Comparison of ENCODE assay signal across 13 mouse cellular contexts in the genomic region with DNA sequence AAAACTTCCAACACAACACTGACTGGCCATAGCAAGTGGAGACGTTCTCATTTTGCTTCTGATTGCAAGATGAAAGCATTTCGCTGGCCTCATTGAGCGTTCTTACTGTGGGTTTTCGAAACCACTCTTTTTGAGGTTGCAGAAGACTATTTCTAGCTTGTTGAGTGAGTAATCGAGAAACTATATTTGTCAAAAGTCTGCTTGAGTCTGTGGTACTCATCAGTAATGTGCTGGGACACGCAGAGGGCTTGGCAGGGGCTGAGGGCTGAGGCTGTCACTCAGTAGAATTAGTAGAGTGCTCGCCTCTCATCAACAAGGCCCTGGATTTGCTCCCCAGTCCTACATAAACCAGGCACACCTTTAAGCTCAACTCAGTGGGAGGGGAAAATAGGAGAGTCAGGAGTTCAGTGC. TPM values are rescaled to one million over a fixed set of nuclear protein-coding genes. Genes with fewer than 3 reads are reported as not detected.
DNase-seq lines count a peak whose midpoint lies in the region; ATAC-seq and TF ChIP-seq lines count a peak whose summit lies in the region.
"Had no signal": no experiment of that assay in that cellular context is flagged by ENCODE, and none has a peak within 500 bp of the region (broad histone marks: within the 10 kb centered on the region; RNA-seq: fewer than 3 reads in every experiment).

No protein-coding gene starts in this region.

- TF ChIP-seq RAD21 in CH12.LX (IDR thresholded peaks at IDR 0.05; ENCODE audit: low read depth, low read length): no peak

- intact Hi-C loops in left cerebral cortex, postnatal 4 days (cut with DNase I): loop anchor here (5.0 to 10.0 kb wide), 2 partner anchors 84 to 111 kb away; no protein-coding TSS in a partner anchor

- TF ChIP-seq EP300 in CH12.LX (IDR thresholded peaks at IDR 0.05; ENCODE audit: low read length): peak; percentile 86

- no peak for TF ChIP-seq CTCF in CH12.LX (conservative IDR thresholded peaks at IDR 0.05 in 1 of 2, IDR thresholded peaks at IDR 0.05 in 1 of 2; ENCODE audit: low read depth in 2 of 2, low read length in 2 of 2)
- no peak for TF ChIP-seq CTCF in cortical plate, adult 2 months (IDR thresholded peaks at IDR 0.05; ENCODE audit: extremely low read depth, insufficient read depth, low read length)

- H3K4me2 ChIP-seq in CH12.LX (ENCODE audit: insufficient read depth, low read depth, poor library complexity, severe bottlenecking): peak overlapping the region; percentile 95
- no peak overlapping the region for H3K4me2 ChIP-seq in liver, embryonic 16.5 days (ENCODE audit: low read depth, low read length)
- H3K4me2 ChIP-seq in midbrain, embryonic 16.5 days (ENCODE audit: low read length): no peak overlapping the region
- H3K4me2 ChIP-seq: hindbrain, embryonic 13.5 days; neural tube, embryonic 13.5 days had no signal

- dilution Hi-C loops in CH12.LX (cut with MboI; ENCODE audit: extremely low pct_ligation_motif_present, extremely low pct_unique_long_range_greater_than_20kb, low sequenced_read_pairs): no loop called here

- no peaks in the 10 kb centered on the region for H3K27me3 ChIP-seq in CH12.LX (replicated peaks)
- no peaks in the 10 kb centered on the region for H3K27me3 ChIP-seq in liver, embryonic 16.5 days (ENCODE audit: control insufficient read depth, insufficient read depth, low read depth, low read length)
- no peaks in the 10 kb centered on the region for H3K27me3 ChIP-seq in midbrain, embryonic 16.5 days (ENCODE audit: control insufficient read depth, insufficient read depth, low read depth, low read length)
- H3K27me3 ChIP-seq: neural tube, embryonic 13.5 days; Patski had no signal

- in situ Hi-C loops in CH12.LX (cut with MboI; ENCODE audit: low pct_ligation_motif_present, low pct_unique_long_range_greater_than_20kb, low sequenced_read_pairs): no loop called here

- peak overlapping the region; percentile 47 for H3K9ac ChIP-seq in CH12.LX (ENCODE audit: insufficient read depth, low read depth)
- no peak overlapping the region for H3K9ac ChIP-seq in liver, embryonic 16.5 days (ENCODE audit: low read depth, low read length)
- no peak overlapping the region for H3K9ac ChIP-seq in midbrain, embryonic 16.5 days (ENCODE audit: low read depth, low read length)
- H3K9ac ChIP-seq: forebrain, postnatal 0 days; hindbrain, embryonic 13.5 days; neural tube, embryonic 13.5 days had no signal

- DNase-seq in left cerebral cortex, adult 11 months (ENCODE audit: low spot score): peak; percentile 41
- DNase-seq in left cerebral cortex, postnatal 4 days: no peak
- DNase-seq in CH12.LX (ENCODE audit: extremely low read depth): peak; percentile 74
- no peak for DNase-seq in urinary bladder, postnatal 25 days (ENCODE audit: low spot score)
- DNase-seq in lung, postnatal 36 days: no peak
- DNase-seq: embryo, embryonic 11 days had no signal

- H3K4me1 ChIP-seq in CH12.LX (ENCODE audit: control insufficient read depth in 1 of 2, insufficient read depth in 2 of 2): peaks cover 13 to 40% of the 10 kb centered on the region in 2 experiments
- H3K4me1 ChIP-seq in cortical plate, adult 2 months (ENCODE audit: control insufficient read depth, insufficient read depth, low read length): peaks cover 9% of the 10 kb centered on the region
- peaks cover 57% of the 10 kb centered on the region for H3K4me1 ChIP-seq in liver, embryonic 16.5 days (ENCODE audit: control insufficient read depth, low read depth, low read length)
- peaks cover 9% of the 10 kb centered on the region for H3K4me1 ChIP-seq in midbrain, embryonic 16.5 days (ENCODE audit: control insufficient read depth, insufficient read depth, low read length)

- peak overlapping the region in 2 of 3 experiments; percentile 0 to 20 for H3K4me3 ChIP-seq in CH12.LX (replicated peaks in 1 of 3; ENCODE audit: low read depth in 2 of 3, low read length in 2 of 3, poor library complexity in 1 of 3)
- H3K4me3 ChIP-seq in cortical plate, adult 2 months (ENCODE audit: insufficient read depth, low read length): no peak overlapping the region
- no peak overlapping the region for H3K4me3 ChIP-seq in liver, embryonic 16.5 days (ENCODE audit: low read depth, low read length)
- no peak overlapping the region for H3K4me3 ChIP-seq in midbrain, embryonic 16.5 days (ENCODE audit: low read depth, low read length)
- H3K4me3 ChIP-seq: hindbrain, embryonic 13.5 days; neural tube, embryonic 13.5 days had no signal

- 71% methylated on average over 7 of the region's 7 CpGs for WGBS in liver, embryonic 16.5 days (ENCODE audit: insufficient replicate concordance)
- 89% methylated on average over 7 of the region's 7 CpGs for WGBS in midbrain, embryonic 16.5 days

- no peaks in the 10 kb centered on the region for H3K9me3 ChIP-seq in CH12.LX (replicated peaks; ENCODE audit: low read length)
- H3K9me3 ChIP-seq in liver, embryonic 16.5 days (replicated peaks; ENCODE audit: control insufficient read depth, low read length): no peaks in the 10 kb centered on the region
- no peaks in the 10 kb centered on the region for H3K9me3 ChIP-seq in midbrain, embryonic 16.5 days (replicated peaks; ENCODE audit: control insufficient read depth, low read length, poor library complexity, severe bottlenecking)
- H3K9me3 ChIP-seq: hindbrain, embryonic 13.5 days; neural tube, embryonic 13.5 days had no signal

- peak overlapping the region; percentile 94 for H3K27ac ChIP-seq in CH12.LX (ENCODE audit: insufficient read depth, low read depth)
- H3K27ac ChIP-seq in cortical plate, adult 2 months (ENCODE audit: insufficient read depth, low read length): peak overlapping the region; percentile 45
- H3K27ac ChIP-seq in liver, embryonic 16.5 days (ENCODE audit: low read length): peak overlapping the region; percentile 46
- no peak overlapping the region for H3K27ac ChIP-seq in midbrain, embryonic 16.5 days (ENCODE audit: low read length)
- H3K27ac ChIP-seq: hindbrain, embryonic 13.5 days; neural tube, embryonic 13.5 days had no signal

- H3K36me3 ChIP-seq in CH12.LX (replicated peaks in 1 of 2; ENCODE audit: control insufficient read depth in 1 of 2, insufficient read depth in 1 of 2, low read length in 1 of 2): peaks cover 0 to 8% of the 10 kb centered on the region in 2 experiments
- no peaks in the 10 kb centered on the region for H3K36me3 ChIP-seq in liver, embryonic 16.5 days (ENCODE audit: control insufficient read depth, insufficient read depth)
- H3K36me3 ChIP-seq in midbrain, embryonic 16.5 days (ENCODE audit: control insufficient read depth, insufficient read depth, low read length): no peaks in the 10 kb centered on the region
- H3K36me3 ChIP-seq: hindbrain, embryonic 13.5 days had no signal

- H3K79me2 ChIP-seq in CH12.LX (replicated peaks; ENCODE audit: control insufficient read depth, extremely low read depth, insufficient read depth, poor library complexity, severe bottlenecking): no peaks in the 10 kb centered on the region

- no peak for ATAC-seq in liver, embryonic 16.5 days (ENCODE audit: low read depth)
- ATAC-seq in midbrain, embryonic 16.5 days: no peak
- ATAC-seq: forebrain, postnatal 0 days; Patski had no signal

- no peak for TF ChIP-seq POLR2A in CH12.LX (IDR thresholded peaks at IDR 0.05; ENCODE audit: low read depth, low read length)
- no peak for TF ChIP-seq POLR2A in cortical plate, adult 2 months (IDR thresholded peaks at IDR 0.05; ENCODE audit: extremely low read depth, insufficient read depth, low read length)

TF ChIP-seq in CH12.LX, 34 proteins besides CTCF, POLR2A, EP300 and RAD21 (continues in another document):
- peak; percentile 40; the same call in 1 of the 2 replicates for TF ChIP-seq TCF12 (IDR thresholded peaks at IDR 0.05; ENCODE audit: low read depth, low read length)
- TF ChIP-seq E2F4 (IDR thresholded peaks at IDR 0.05; ENCODE audit: insufficient replicate concordance, low read depth, low read length): no peak
- peak; percentile 72 for TF ChIP-seq BHLHE40 (IDR thresholded peaks at IDR 0.05; ENCODE audit: low read depth, low read length)
- TF ChIP-seq IRF4 (IDR thresholded peaks at IDR 0.05; ENCODE audit: low read depth, low read length): peak; percentile 86
- TF ChIP-seq JUND (conservative IDR thresholded peaks at IDR 0.05; ENCODE audit: low read depth, low read length): peak; percentile 73
- peak; percentile 33; the same call in 1 of the 2 replicates for TF ChIP-seq MAX (IDR thresholded peaks at IDR 0.05; ENCODE audit: low read length)
- 0 out of 2 replicates have a peak, but pooled peaks have one; percentile 12 for TF ChIP-seq SMC3 (IDR thresholded peaks at IDR 0.05; ENCODE audit: low read depth, low read length)
- no peak for TF ChIP-seq ZNF384 (IDR thresholded peaks at IDR 0.05; ENCODE audit: low read depth, low read length)
- TF ChIP-seq NELFE (IDR thresholded peaks at IDR 0.05; ENCODE audit: low read depth, low read length): peak; percentile 26; the same call in 1 of the 2 replicates
- 0 out of 2 replicates have a peak, but pooled peaks have one; percentile 68 for TF ChIP-seq TBP (conservative IDR thresholded peaks at IDR 0.05; ENCODE audit: low read depth, low read length)
- no peak for TF ChIP-seq USF2 (conservative IDR thresholded peaks at IDR 0.05; ENCODE audit: low read depth, low read length)
- no peak for TF ChIP-seq SIN3A (IDR thresholded peaks at IDR 0.05; ENCODE audit: low read length)
- TF ChIP-seq MAFK (IDR thresholded peaks at IDR 0.05; ENCODE audit: insufficient replicate concordance, low read length): 0 out of 2 replicates have a peak, but pooled peaks have one; percentile 55
- peak; percentile 98 for TF ChIP-seq MEF2A (IDR thresholded peaks at IDR 0.05; ENCODE audit: borderline replicate concordance, low read depth, low read length)
- peak; percentile 78 for TF ChIP-seq JUN (IDR thresholded peaks at IDR 0.05; ENCODE audit: insufficient read depth, low read depth, low read length)
- peak; percentile 74 for TF ChIP-seq ETS1 (conservative IDR thresholded peaks at IDR 0.05; ENCODE audit: low read depth, low read length)
- no peak; the same call in 1 of the 2 replicates for TF ChIP-seq HCFC1 (IDR thresholded peaks at IDR 0.05; ENCODE audit: low read depth, low read length)
- TF ChIP-seq MYC (IDR thresholded peaks at IDR 0.05; ENCODE audit: low read depth, low read length): peak; percentile 59; the same call in 1 of the 2 replicates
- TF ChIP-seq CHD1 (IDR thresholded peaks at IDR 0.05; ENCODE audit: low read depth, low read length): no peak
- 0 out of 2 replicates have a peak, but pooled peaks have one; percentile 47 for TF ChIP-seq MAZ (IDR thresholded peaks at IDR 0.05; ENCODE audit: low read depth, low read length)

RNA-seq across cellular contexts. Expression of a gene that starts 1.9 kb away (rescaled TPM):
- total RNA-seq in left cerebral cortex, postnatal 4 days (2021): 1 to 10 TPM; 8.1 to 9.8 TPM
- 8.6 and 9.3 TPM in 2 replicates for total RNA-seq in CH12.LX (2012; rRNA removed)
- 11.6 and 12.6 TPM in 2 replicates for total RNA-seq in CH12.LX (2014; rRNA removed)
- polyA plus RNA-seq in CH12.LX (2012; ENCODE audit: insufficient read length, low read depth): 5.7 and 7.0 TPM in 2 replicates
- 21.7 and 23.4 TPM in 2 replicates for polyA plus RNA-seq in cortical plate, adult 2 months (2012; rRNA removed)
- polyA plus RNA-seq in liver, embryonic 16.5 days (2015; fragmentation: Nextera tagmentation; extraction: Ambion mirVana): 9.8 and 10.4 TPM in 2 replicates
- polyA plus RNA-seq in midbrain, embryonic 16.5 days (2015; fragmentation: Nextera tagmentation; extraction: Ambion mirVana): 20.6 and 21.7 TPM in 2 replicates

Comparison
In these comparisons a context has a peak if more than half of its experiments do, and no peak if none do; other contexts are left out.
1. DNase-seq: peak in left cerebral cortex, adult 11 months (single experiment) and CH12.LX (single experiment); none in left cerebral cortex, postnatal 4 days (single experiment), urinary bladder, postnatal 25 days (single experiment) and lung, postnatal 36 days (single experiment).
2. H3K4me3 ChIP-seq: peak in CH12.LX (2 of 3); none in cortical plate, adult 2 months (single experiment), liver, embryonic 16.5 days (single experiment) and midbrain, embryonic 16.5 days (single experiment).